Mouse (Mus musculus) small intestine, adult 2 months (tissue): Measurements from ENCODE around the gene Sema3c.

Experiments used
- CTCF ChIP-seq: fragments of 200-500 bp; IDR thresholded peaks from 2 replicates; pipeline ENCODE4 v1.5.1; 2012; ENCODE audit warnings: low read depth, mild to moderate bottlenecking, control low read depth, inconsistent platforms, low read length, moderate library complexity, mixed read lengths; ENCODE audit not compliant: insufficient replicate concordance, insufficient read length; ENCODE audit errors: extremely low read depth
- POLR2A ChIP-seq: fragments of 200-500 bp; IDR thresholded peaks from 2 replicates; pipeline ENCODE4 v1.6.1; 2012; ENCODE audit warnings: low read depth, mild to moderate bottlenecking, control low read depth, inconsistent platforms, low read length, moderate library complexity

GRCm38 (mm10) chr5:17739805-17740204 is 165.7 kb downstream of the Sema3c start:
- TF ChIP-seq CTCF (no peak), POLR2A (no peak)
